16 mouse cellular contexts compared by ENCODE assay signal in genomic region chr1:154653951-154654350, GRCm38 (mm10).
"Had no signal": no experiment of that assay in that cellular context is flagged by ENCODE, and none has a peak within 500 bp of the region (broad histone marks: within the 10 kb centered on the region; RNA-seq: fewer than 3 reads in every experiment).

No protein-coding gene starts in this region.

- H3K4me3 ChIP-seq: neural tube, embryonic 13.5 days; neural tube, embryonic 15.5 days; stomach, embryonic 15.5 days had no signal

- DNase-seq: retina, postnatal 1 day; right cerebral cortex, adult 18-20 months; right cerebral cortex, postnatal 14 days; right cerebral cortex, postnatal 25 days; right cerebral cortex, postnatal 4 days; spleen, adult 18-20 months; thymus, adult 18-20 months; thymus, adult 2 months; thymus, postnatal 14 days; thymus, postnatal 25 days; thymus, postnatal 36 days; thymus, postnatal 4 days had no signal

- H3K27ac ChIP-seq: neural tube, embryonic 13.5 days; neural tube, embryonic 15.5 days; stomach, embryonic 15.5 days; stomach, postnatal 0 days had no signal
